Mouse (Mus musculus) brain, adult 2 months (tissue): Measurements from ENCODE around the gene Tmem217.
"Not testable (repeated sequence)": the region's sequence is repeated elsewhere in the genome, so short reads cannot be mapped to it uniquely, and the experiment has no call there.

Experiments used
- DNase-seq: peaks from one replicate; pipeline ENCODE4 v3.0.0; 2011; ENCODE audit warnings: low read depth, low spot score

The Tmem217 gene

DNA sequence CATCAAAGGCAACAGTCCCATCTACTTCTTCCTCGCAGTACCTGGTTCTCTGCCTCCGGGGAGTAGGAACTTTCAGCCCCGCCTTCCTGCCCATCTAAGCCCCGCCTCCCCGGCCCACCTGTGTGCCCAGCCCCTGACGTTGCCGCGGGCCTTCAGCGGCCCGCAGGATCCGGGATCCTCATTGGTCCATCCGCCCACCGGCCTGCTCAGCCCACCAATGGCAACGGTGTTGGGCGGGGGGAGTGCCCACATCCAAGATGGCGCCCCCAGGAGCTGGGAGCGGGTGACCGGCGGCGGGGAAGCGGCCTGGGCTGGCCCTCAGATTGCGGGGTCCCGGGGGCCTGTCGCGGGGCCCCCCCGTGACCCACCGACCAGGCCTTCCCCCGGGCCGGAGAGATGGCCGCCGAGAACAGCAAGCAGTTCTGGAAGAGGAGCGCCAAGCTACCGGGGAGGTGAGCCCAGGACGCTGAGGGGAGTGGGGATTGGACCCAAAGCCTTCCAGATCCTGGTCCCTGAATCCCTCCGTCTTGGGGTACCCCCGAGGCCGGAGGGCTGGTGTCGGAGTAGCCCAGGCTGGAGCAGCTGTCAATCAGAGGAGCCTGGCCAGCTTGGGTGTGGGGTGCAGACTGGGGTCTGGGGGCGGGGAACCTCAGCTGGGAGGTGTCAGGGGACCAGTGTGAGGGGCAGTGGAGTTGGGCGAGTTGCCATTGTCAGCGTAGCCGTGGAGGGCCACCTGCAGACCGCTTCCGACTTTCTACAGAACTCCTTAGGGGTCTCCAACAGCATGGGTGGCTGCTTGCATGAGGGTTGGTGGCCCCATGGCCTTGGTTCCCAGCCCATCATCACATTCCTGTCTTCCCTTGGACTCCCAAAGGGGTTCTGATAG, 2.4 kb downstream of the Tmem217 start, which contains the start of the genes Gm17657 and Tbc1d22b:
TSS of gene Gm17657 (minus strand) at position 96 of the 886 bp plus-strand sequence.
TSS of gene Tbc1d22b (plus strand) at position 243 of the 886 bp plus-strand sequence.
- DNase-seq = peak; percentile 98

GRCm38 (mm10) chr17:29548994-29549393, 3.2 kb downstream of the Tmem217 start:
- DNase-seq = no peak

- no peak for DNase-seq
These were observed 3.7 kb downstream of the Tmem217 start for GRCm38 (mm10) chr17:29548494-29548893.

DNA sequence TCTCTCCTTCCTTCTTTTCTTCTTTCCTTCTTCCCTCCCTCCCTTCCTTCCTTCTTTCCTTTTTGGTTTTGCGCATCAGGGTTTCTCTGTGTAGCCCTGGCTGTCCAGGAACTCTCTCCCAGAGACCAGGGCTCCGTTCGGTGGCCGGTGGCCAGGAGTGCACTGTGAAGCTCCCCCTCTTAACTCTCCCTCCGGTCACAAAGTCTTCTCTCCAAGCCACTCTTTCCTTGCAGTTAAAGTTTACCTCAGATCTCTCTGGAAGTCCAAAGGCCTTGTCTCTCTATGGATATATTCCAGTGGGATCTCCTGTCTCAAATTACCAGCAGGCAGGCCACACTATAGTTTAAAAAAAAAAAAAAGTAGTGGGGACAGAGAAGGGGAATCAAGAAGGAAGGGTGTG, 6.9 kb downstream of the Tmem217 start:
- DNase-seq = no peak

- no peak for DNase-seq
These were observed 8.1 kb downstream of the Tmem217 start for GRCm38 (mm10) chr17:29544064-29544463.

DNA sequence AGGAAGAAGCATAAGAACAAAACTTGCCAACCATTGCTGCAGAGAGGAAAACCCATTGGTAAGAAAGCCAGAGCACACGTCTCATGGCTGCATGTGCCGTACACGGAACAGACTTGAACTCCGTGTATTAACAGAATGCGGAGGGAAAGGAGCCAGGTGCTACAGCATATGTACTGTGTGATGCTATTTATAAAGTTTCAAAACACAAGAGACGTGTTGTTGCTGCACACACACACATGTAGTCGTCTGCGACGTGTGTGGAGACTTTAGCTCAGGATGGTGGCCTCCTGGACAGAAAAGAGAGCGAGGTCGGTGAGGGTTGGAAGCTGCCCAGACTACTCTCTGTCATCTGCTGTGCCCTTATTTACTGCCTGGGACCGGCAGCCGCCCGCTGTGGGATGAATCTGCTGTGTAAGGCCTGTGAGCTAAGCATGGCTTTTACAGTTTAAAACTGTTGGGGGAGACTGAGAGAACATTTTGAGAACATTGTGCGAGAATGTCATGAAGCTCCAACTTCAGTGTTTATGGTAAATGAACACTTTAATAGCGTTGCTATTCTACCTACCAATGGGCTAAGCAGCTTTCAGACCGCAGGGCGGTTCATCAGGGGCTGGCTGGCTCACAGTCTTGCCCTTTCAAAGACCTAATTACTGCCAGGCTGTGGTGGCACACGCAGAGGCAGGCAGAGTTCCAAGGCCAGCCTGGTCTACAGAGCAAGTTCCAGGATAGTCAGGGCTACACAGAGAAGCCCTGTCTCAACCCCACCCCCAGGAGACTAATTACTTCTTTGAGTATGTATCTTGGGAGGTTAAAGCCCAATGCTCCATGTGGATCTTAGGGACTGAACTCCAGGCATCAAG, 9.1 kb downstream of the Tmem217 start:
- DNase-seq = peak; percentile 70

DNA sequence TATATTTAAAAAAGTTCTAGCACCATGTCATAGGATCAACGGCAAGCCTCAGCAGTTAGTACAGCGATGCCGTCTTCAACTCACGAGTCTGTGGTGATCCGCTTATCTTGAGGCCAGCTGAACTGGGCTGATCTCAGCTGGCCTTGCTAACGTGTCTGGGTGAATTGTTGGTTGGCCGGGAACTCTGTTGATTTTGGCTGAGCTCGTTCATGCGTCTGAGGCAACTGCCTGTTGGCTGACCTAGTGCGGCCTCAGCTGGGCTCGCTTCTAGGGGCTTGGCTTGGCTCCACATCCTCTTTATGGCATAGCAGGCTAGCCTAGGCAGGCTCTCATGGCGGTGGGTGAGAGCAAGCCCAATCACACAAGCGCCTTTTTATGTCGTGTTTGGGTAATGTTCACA, 10.8 kb downstream of the Tmem217 start:
- DNase-seq = peak; percentile 77

DNA sequence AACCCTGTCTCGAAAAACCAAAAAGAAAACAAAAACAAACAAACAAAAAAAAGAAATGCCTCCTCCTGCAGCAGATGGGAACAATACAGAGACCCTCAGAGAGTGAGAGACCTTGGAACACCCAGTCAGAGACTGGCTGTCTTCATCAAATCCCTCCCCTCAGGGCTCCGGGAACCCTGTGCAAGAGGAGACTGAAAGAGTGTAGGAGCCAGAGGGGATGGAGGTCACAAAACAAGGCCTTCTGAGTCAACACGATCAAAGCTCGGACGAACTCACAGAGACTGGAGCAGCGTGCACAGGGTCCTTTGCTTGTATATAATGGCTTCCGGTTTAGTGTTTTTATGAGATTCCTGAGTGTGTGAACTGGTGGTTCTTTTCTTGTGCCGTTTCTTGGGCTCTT, 11.8 kb downstream of the Tmem217 start:
- DNase-seq = no peak

DNA sequence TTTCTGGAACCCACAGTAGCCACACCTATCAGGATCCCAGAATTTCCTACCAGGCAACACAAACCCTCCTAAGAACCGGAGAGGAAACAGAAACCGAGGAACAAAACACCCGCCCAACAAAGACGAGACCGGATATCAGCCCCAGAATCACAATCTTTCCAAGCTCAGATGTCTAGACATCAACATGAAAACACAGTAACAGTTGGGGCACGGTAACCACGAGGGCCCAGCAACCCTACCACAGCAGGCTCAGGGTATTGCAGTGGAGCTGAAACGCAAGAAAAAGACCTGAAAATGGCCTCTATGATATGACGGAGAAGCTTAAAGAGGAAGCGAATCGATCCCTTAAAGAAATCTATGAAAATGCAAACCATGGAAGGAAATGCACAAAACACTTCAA, 18.3 kb downstream of the Tmem217 start:
- no peak for DNase-seq

DNA sequence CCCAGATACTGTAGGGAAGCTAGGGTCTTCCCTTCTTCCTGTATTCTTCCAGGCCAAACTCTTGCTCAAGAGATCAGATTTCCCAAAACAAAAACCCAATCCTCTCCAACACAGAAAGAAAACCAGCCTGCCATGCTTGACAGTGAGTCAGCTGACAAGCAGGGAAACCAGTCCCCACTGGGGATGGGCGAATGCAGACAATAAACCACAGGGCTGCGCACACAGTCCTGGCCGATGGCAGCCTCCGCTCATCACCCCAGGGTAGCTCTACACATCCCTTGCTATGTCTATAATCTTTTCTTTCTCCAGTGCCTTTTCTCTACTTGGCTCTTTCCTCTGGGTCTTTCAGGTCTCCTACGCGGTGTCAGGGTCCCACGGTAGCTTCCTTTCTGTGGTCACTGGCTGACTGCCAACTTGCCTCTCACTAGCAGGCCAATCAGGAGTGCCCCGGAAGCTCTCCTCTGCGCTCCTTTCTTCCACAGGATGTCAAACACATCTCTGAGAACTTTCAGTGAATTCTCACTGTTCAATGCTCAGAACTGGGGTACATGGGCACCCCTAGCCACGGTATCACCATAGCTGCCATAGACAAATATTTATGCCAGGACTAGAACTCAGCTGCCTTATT, 20.3 kb downstream of the Tmem217 start:
- no peak for DNase-seq

- DNase-seq = no peak
These were observed 20.9 kb downstream of the Tmem217 start for GRCm38 (mm10) chr17:29531278-29531677.

GRCm38 (mm10) chr17:29530508-29530907, 21.7 kb downstream of the Tmem217 start:
- DNase-seq = no peak

DNA sequence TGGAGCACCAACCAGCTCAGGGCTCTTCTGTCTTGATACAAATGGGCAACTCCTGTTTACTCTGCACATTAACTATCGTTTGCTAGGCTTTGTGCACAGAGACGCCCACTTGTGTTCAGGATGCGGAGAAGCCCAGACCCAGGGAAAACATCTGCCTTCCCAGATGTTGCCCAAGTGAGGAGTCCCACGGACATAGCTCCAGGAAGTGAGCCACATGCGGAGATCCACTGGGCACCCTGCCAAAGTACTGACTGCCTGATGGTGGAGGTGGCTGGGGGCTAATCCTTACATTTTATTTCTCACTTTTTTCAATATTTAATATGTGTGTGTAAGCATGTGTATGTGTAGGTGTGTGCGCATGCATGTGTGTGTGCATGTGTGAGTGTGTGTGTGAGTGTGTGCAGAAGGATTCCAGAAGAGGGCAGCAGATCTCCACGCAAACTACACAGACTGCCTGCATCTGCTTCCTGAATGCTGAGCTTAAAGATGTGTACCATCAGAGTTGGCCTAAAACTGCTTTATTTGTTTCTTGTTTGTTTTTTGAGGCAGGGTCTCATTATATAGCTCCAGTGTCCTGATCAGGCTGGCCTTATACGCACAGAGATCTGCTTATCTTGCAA, 23.5 kb downstream of the Tmem217 start:
- peak; percentile 20 for DNase-seq

GRCm38 (mm10) chr17:29525613-29526012, 26.6 kb downstream of the Tmem217 start:
- no peak for DNase-seq

- no peak for DNase-seq
These were observed 32.5 kb downstream of the Tmem217 start for GRCm38 (mm10) chr17:29519731-29520130.

GRCm38 (mm10) chr17:29518665-29519064, 33.5 kb downstream of the Tmem217 start:
- DNase-seq = not testable (repeated sequence)

DNA sequence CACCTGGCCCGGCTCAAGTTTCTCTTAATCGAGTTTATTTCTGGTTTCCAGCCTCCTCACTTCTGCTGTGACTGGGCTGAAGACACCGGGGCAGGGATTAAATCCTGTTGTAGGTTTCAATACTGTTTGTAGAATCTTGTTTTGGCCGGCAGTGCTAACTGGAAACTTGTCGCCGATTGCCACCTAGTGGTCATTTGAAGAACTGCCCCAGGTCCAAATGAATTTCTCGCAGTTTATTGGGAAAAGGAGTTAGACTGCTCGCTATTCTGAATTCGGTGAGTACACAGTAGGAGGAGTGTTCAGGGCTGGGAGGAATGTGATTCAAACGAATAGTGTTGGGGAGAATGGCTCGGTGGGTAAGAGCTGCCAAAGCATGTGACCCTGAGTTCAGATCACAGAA, 37.8 kb downstream of the Tmem217 start:
- DNase-seq = peak; percentile 90

GRCm38 (mm10) chr17:29513044-29513730, 39.0 kb downstream of the Tmem217 start:
- DNase-seq = no peak

DNA sequence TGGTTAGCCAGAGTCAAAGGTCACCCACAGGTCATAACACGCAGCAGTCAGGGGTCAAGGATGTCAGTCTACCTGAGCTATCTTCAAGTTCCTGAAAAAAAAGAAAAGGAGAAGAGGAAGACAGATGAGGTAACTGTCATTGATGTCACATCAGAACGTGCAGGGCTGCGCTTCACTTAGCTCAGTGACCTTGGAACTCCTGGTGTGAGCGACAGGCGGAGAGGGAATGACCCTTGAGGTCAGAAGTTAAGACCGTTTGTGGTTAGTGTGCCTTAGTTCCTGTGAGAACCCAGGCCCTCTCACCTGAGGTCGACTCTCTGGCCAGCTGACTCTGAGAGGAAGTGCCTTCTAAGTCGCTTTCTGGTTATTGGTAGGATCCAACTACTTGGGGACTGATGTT, 41.5 kb downstream of the Tmem217 start:
- no peak for DNase-seq

DNA sequence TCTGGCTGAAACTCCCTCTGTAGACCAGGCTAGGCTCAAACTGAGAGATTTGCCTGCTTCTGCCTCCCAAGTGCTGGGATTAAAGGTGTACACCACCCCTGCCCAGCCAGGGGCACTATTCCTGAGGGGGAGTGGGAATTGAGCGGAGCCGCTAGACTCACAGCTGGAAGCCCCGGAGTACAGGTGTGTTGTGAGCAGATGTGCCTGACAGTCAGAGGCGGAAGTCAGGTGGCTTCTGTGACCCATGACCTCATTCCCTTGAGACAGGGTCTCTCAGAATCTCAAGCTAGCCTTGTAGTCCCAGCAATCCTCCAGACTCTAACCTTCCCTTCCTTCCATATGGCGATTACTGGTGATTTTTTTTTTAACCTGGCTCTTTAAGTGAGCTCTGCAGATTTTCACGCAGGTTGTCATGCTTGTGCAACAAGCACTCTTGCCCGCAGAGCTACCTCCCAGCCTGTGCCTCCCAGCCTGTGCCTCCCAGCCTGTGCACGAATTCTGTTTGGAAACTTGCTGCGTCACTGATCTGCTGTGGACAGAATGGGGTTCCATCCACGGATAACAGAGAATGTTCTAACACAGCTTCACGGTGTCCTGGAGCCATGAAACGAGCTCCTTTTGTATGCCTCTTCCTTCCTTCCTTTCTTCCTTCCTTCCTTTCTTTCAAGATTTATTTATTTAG, 43.1 kb downstream of the Tmem217 start:
- DNase-seq = no peak
